Mouse (Mus musculus) large intestine, adult 2 months (tissue): ENCODE measurements around the gene Zfpl1. TPM values are rescaled to one million over a fixed set of nuclear protein-coding genes. Genes with fewer than 3 reads are reported as not detected.
"Not testable (repeated sequence)": the region's sequence is repeated elsewhere in the genome, so short reads cannot be mapped to it uniquely, and the experiment has no call there.

Experiments
- DNase-seq: peaks from one replicate; pipeline ENCODE4 v3.0.0-alpha.2; 2012; ENCODE audit warnings: low read depth, low spot score
- WGBS: fragments of 180-500 bp; shearing (Covaris S2); methylation state at CpG from one replicate; pipeline ENCODE4 v1.1.7; 2018; 5-methylcytosine and 5-hydroxymethylcytosine counted together
- polyA plus RNA-seq: library from polyadenylated mRNA; depleted of rRNA; stranded (reverse); fragments of >200 nt; gene quantifications from 2 replicates; pipeline ENCODE4 v1.2.3, GENCODE M21; 2012

The Zfpl1 gene
- polyA plus RNA-seq, 1 experiment, result 79.9 TPM

GRCm38 (mm10) chr19:6062418-6062817 lies 22.3 kb downstream of the Zfpl1 start:
- no peak for DNase-seq
- 23% methylated on average over 5 of the region's 5 CpGs for WGBS

GRCm38 (mm10) chr19:6061641-6062302 lies 23.0 kb downstream of the Zfpl1 start:
- WGBS, result under 1% methylated on average over 44 of the region's 44 CpGs
- DNase-seq, result peak; percentile 47

DNA sequence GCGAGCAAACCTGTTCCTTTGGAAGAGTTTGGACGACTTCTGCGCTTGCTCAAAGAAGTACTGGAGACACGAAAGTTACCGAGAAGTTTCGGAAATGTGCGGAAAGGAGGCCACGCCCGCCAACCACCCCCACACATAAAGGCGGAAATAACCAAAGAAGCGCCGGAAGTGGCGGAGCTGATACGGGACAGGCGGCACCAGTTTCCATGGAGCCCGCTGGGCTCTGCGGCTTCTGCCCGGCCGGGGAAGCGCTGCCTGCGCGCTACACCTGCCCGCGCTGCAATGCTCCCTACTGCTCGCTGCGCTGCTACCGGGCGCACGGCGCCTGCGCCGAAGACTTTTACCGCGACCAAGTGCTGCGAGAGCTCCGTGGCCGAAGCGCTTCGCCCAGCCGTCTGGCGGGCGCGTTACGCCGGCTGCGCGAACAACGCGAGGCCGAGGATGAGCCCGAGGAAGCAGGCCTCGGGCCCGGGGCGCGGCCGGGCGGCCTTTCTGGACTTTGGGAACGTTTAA lies 23.7 kb downstream of the Zfpl1 start, which contains the start of gene Znhit2:
TSS of gene Znhit2 (plus strand) at position 172 of the 513 bp plus-strand sequence.
- peak; percentile 82 for DNase-seq
- WGBS, result under 1% methylated on average over 58 of the region's 58 CpGs

- no peak for DNase-seq
- WGBS, result 44% methylated on average over 5 of the region's 5 CpGs
These were observed 25.8 kb downstream of the Zfpl1 start for GRCm38 (mm10) chr19:6058966-6059365.

DNA sequence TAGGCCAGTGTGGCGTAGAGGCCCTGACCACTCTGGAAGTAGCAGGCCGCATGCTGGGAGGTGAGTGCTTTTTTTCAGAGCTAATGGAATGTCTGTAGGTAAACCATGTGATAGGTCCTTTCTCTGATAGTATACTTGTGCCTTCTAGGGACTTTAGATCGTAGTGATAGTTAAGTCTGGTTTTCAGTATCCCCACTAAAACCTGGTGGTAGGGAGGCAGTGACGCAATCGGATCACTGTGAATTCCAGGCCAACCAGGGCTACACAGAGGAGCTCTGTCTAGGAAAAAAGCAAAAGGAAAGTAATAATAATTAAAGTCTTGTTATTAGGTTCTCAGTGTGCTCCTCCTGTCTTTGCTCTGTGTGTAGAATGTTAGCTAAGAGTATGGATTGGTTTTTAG lies 26.2 kb downstream of the Zfpl1 start:
- WGBS, result 13% methylated on average over 5 of the region's 5 CpGs
- no peak for DNase-seq

DNA sequence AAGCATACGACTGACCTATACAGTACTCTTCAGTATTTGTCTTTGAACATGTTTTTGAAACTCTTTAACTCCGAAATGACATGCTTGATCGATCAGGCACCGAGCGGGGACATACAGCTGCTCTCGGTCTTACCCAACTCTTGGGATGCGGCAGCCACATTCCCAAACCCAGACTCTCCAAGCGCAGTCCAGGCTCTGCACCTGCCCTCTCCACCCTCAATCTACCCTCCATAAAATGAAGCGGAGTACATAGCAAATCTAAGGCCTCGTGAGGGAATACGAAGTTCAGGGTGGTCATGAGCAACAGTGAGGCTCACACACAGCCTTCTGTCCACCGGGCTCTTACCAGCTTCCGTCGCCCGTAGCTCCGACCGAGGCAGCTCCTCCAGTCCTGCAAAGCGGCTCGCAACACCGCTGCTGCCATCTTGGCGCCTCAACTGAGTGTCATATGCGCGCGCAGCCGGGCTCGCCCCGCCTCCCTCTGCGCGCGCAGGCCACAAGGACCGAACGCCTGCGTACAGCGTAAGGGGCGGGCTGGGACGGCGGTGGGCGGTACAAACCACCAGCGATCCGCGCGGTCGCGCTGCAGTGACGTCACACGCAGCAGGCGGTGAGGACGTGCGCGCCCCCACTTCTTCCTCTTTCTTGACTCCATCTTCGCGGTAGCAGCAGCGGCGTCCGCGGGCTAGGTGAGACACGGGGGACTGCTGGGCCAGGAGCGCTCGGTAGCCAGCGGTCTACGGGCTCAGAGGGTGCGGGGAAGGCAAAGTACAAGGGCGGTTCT lies 27.3 kb downstream of the Zfpl1 start, which contains the start of the genes Mrpl49 and Fau:
TSS of gene Mrpl49 (minus strand) at position 473 of the 784 bp plus-strand sequence.
TSS of gene Fau (plus strand) at position 532 of the 784 bp plus-strand sequence.
- peak; percentile 75 for DNase-seq
- under 1% methylated on average over 63 of the region's 63 CpGs for WGBS

DNA sequence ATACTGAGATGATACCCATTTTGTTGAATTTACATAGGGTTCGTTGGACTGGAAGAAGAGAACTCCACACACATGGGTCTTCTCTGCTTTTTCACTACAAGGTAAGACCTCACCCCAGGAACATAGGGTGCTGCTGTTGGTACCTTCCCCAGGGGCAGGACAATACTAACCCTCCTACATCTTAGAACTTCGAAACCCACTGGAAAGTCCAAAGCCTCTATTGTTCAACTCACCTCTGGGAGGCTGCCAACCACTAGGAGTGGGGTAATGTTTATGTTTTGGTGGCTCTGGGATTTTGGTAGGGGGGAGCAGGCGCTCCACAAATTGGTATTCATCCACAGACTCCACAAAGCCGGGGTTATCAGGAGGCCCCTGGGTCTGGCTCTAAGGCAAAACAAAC lies 28.1 kb downstream of the Zfpl1 start:
- no peak for DNase-seq
- WGBS, result 30% methylated on average over 4 of the region's 4 CpGs

- DNase-seq, result no peak
- 54% methylated on average over 5 of the region's 5 CpGs for WGBS
These were observed 30.5 kb downstream of the Zfpl1 start for GRCm38 (mm10) chr19:6054296-6054695.

- no peak for DNase-seq
- 79% methylated on average over 7 of the region's 7 CpGs for WGBS
These were observed 32.2 kb downstream of the Zfpl1 start for GRCm38 (mm10) chr19:6052516-6052915.

GRCm38 (mm10) chr19:6048681-6049410 lies 35.9 kb downstream of the Zfpl1 start:
- 86% methylated on average over 11 of the region's 11 CpGs for WGBS
- DNase-seq, result no peak

GRCm38 (mm10) chr19:6047899-6048166 lies 36.9 kb downstream of the Zfpl1 start:
- no peak for DNase-seq
- WGBS, result 70% methylated on average over 8 of the region's 8 CpGs

- under 1% methylated on average over 44 of the region's 44 CpGs for WGBS
- no peak for DNase-seq
These were observed 37.4 kb downstream of the Zfpl1 start for GRCm38 (mm10) chr19:6047154-6047898.

DNA sequence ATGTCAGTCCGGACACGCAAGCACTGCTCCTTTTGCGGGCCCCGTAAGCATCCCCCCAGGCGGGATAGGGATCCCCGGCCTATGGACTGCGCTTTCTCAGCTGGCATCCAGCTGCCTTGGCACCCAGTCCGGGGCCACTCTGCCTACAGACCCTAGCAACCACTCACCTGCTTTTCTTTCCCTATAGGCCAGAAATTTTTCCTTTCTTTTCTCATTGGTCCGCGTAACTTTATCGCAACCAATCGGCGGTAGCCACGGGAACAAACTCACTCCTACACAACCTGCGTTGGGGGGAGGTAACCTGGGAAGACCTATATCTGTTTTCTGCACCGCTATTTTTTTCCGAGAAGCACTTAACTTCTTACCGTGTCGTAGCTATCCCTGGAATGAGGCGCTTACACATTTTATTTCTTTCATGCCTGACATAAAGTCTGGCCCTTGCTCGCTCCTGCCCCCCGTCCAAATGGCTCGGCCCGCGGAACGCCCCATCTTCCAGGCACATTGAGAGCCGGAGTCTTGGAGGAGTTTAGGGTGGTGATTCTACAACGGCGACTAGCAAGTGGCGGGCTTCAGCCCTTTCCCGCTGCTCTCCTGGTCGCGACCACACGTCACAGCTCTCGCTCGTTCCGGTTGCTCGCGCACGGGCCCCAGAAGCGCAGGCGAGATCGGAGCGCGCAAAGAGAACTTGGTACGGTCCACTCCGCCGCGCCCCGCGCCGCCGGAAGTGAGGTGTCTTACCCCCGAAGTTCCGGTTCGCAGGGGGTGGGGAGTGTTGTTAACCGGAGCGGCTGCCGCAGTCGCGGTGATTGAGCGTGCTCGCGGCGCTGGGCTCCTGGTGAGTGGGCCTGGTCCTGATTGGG lies 38.2 kb downstream of the Zfpl1 start, which contains the start of gene Syvn1:
TSS of gene Syvn1 (plus strand) at position 283 of the 860 bp plus-strand sequence.
- WGBS, result under 1% methylated on average over 65 of the region's 65 CpGs

DNA sequence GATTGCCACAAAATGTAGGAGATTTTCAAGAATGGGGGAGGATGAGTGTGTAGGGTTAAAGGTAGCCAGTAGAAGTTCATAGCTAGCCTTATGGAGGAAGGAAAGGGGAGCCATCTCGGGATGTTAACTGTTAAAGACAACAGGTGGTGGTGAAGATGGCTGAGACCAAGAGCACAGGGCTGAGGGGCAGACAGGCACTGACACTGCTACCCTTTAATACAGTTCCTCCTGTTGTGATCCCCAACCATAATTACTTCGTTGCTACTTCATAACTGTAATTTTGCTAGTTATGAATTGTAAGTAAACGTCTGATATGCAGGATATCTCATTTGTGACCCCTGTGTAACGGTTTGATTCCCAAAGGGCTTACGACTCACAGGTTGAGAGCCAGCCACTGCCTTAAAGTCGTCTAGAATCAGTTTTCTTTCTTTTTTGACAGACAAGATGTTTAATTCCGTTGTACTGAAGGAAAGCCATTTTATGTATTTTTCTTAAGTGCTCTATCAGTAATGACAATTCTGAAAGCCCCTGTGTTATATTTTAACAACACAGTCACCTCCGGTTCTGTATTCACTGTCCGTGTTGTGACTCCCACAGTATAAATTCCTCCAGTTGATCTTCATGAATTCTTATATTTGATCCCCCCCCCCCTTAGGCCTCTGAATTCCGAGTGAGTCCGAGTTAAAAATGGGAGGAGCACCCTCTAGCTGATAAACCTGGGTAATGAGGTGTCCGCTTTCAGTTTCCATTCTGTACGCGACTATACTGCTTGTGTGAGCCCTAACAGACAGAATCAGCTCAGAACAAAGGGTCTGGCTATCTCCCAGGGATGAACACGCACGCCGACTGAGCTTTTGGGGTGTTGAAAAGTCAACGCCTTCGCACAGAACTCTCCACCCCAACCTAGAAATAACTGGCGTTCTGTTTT lies 39.1 kb downstream of the Zfpl1 start:
- DNase-seq, result no peak
- 9% methylated on average over 20 of the region's 20 CpGs for WGBS

More for the DNA sequence above, 38.2 kb downstream of the Zfpl1 start, which contains the start of gene Syvn1:
- peak; percentile 91 for DNase-seq

DNA sequence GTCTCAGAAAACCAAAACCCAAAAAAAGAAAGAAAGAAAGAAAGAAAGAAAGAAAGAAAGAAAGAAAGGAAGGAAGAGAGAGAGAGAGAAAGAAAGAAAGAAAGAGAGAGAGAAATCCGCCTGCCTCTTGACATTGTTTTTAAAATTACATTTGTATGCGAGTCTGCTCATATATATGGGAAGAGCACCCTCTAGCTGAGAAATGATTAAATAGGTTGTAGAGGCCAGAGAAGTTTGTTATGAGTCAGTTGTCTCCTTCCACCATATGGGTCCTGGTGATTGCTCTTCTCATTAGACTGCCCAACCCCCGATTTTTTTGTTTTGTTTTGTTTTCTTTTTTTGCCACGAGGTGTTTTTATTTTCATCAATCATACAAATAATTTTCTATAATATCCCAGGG lies 40.7 kb downstream of the Zfpl1 start:
- 23% methylated on average over 4 of the region's 4 CpGs for WGBS
- DNase-seq, result not testable (repeated sequence)

- no peak for DNase-seq
- 83% methylated on average over 9 of the region's 9 CpGs for WGBS
These were observed 42.5 kb downstream of the Zfpl1 start for GRCm38 (mm10) chr19:6042293-6042692.

DNA sequence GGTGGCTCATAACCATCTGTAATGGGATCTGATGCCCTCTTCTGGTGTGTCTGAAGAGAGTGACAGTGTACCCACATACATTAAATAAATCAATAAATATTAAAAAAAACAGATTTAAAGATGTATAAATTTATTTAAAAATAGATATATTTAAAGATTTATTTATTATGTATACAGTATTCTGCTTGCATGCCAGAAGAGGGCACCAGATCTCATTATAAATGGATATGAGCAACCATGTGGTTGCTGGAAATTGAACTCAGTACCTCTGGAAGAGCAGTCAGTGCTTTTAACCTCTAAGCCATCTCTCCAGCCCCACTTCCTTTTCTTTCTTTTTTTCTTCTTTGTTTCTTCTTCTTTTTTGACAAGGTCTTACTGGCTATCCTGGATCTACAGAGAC lies 44.8 kb downstream of the Zfpl1 start:
- no peak for DNase-seq

GRCm38 (mm10) chr19:6038326-6038725 lies 46.4 kb downstream of the Zfpl1 start:
- 77% methylated on average over 7 of the region's 7 CpGs for WGBS
- no peak for DNase-seq
